Mouse (Mus musculus) G1E (cell line): ENCODE data around the gene Cflar. TPM values are rescaled to one million over a fixed set of nuclear protein-coding genes. Genes with fewer than 3 reads are reported as not detected.
A peak's percentile ranks its signal among the peaks of the same experiment; 100 is the strongest.
"Not testable (repeated sequence)": the region's sequence is repeated elsewhere in the genome, so short reads cannot be mapped to it uniquely, and the experiment has no call there.

Experiments
- ATAC-seq: 2 replicates; pipeline ENCODE4 v1.8.0; 2016; ENCODE audit warnings: mild to moderate bottlenecking; ENCODE audit not compliant: insufficient number of reproducible peaks, poor library complexity, low FRiP score, severe bottlenecking; ENCODE audit errors: extremely low read depth
- DNase-seq: peaks from one replicate; pipeline ENCODE4 v3.0.0; 2012; ENCODE audit warnings: low spot score
- H3K27me3 ChIP-seq: 2 replicates; pipeline ENCODE4 v1.6.1; 2012; ENCODE audit warnings: mild to moderate bottlenecking, low read length, inconsistent platforms; ENCODE audit not compliant: insufficient read depth
- H3K36me3 ChIP-seq: replicated peaks from 2 replicates; pipeline ENCODE3; 2012; ENCODE audit warnings: mild to moderate bottlenecking, inconsistent platforms
- H3K4me1 ChIP-seq: 2 replicates; pipeline ENCODE4 v1.6.1; 2012; ENCODE audit warnings: low read depth, low read length, inconsistent platforms, mixed read lengths; ENCODE audit not compliant: insufficient read depth
- H3K4me3 ChIP-seq: 2 replicates; pipeline ENCODE4 v1.5.1; 2012; ENCODE audit warnings: low read depth, mild to moderate bottlenecking, inconsistent platforms, low read length, moderate library complexity, mixed read lengths
- H3K9me3 ChIP-seq: replicated peaks from 2 replicates; pipeline ENCODE4 v1.6.1; 2012; ENCODE audit warnings: inconsistent platforms
- CTCF ChIP-seq: IDR thresholded peaks from 2 replicates; pipeline ENCODE4 v1.5.1; 2012; ENCODE audit warnings: low read depth, low read length, inconsistent platforms, mixed read lengths
- GATA1 ChIP-seq: IDR thresholded peaks from 2 replicates; pipeline ENCODE4 v1.6.1; 2012; ENCODE audit warnings: borderline replicate concordance, low read length, inconsistent platforms, mixed read lengths
- GATA2 ChIP-seq: IDR thresholded peaks from 2 replicates; pipeline ENCODE4 v1.6.1; 2012; ENCODE audit warnings: low read depth, low read length, inconsistent platforms, borderline replicate concordance
- POLR2AphosphoS5 ChIP-seq: IDR thresholded peaks from 2 replicates; pipeline ENCODE4 v1.6.1; 2012; ENCODE audit warnings: low read depth, low read length, inconsistent platforms; ENCODE audit not compliant: insufficient replicate concordance
- TAL1 ChIP-seq: conservative IDR thresholded peaks from 2 replicates; pipeline ENCODE4 v1.6.1; 2012; ENCODE audit warnings: low read depth, low read length, inconsistent platforms, mixed read lengths
- polyA plus RNA-seq: library from polyadenylated mRNA; stranded (reverse); fragments of >175 nt; gene quantifications from 2 replicates; pipeline ENCODE4 v1.2.3, GENCODE M21; 2012
- total RNA-seq, 2 experiments: library from RNA; stranded (forward) in 1 of 2; stranded (reverse) in 1 of 2; fragments of 200-1000 nt in 1 of 2; fragments of >200 nt in 1 of 2; fragmentation: Nextera tagmentation in 1 of 2; gene quantifications; 2 replicates each; pipeline ENCODE4 v1.2.3; 2014 to 2017

Cflar gene
- total and polyA plus RNA-seq, 3 experiments: 8.8 to 179 (median 127) TPM

DNA sequence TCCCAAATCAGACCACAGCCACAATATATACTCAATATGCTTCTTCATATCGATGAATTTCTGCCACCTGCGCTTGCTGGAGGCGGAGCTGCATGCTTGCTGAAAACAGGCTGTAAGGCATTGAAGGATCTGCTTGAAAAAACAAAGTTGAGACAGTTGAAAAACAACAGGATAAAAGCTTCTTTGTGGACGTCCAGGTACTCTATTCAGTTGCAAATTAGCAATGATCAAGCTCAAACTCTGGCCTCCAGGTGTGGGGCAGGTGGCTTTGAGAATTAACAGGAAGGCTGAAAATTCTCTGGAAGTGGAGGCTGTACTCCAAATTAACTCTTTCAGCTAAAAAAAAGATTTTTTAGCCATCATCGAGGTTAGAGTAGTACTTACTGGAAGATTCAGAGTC lies 51.3 kb downstream of the Cflar start:
- Histone ChIP-seq H3K27me3 (peaks cover 4% of the 10 kb centered on the region; the same call in 1 of the 2 replicates), H3K4me1 (no peaks in the 10 kb centered on the region; the same call in 1 of the 2 replicates), H3K9me3 (no peaks in the 10 kb centered on the region), H3K36me3 (peaks cover 25% of the 10 kb centered on the region), H3K4me3 (no peak overlapping the region)
- TF ChIP-seq TAL1 (no peak), POLR2AphosphoS5 (no peak), GATA2 (no peak), CTCF (no peak), GATA1 (no peak)
- DNase-seq (no peak), ATAC-seq (no peak)

DNA sequence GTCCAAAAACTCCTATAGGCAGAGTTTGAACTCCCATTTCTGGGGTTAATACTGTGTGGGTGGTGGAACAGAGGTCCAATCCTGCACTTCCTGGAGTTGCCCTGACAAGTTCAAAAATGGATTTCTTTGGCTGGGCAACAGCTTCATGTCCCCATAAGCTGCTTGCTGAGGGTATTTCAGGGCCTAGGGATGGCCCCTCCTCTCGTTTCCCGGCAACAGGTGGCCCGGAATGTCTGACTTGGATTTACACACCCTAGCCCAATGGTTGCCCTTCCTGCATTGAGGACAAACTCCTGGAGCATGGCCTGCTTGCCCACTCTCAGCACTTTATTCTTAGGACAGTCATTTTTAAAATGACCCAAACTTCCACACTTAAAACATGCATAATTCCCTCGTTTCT lies 55.1 kb downstream of the Cflar start:
- not testable (repeated sequence) for H3K9me3 ChIP-seq, ATAC-seq, H3K36me3 ChIP-seq, H3K4me3 ChIP-seq, DNase-seq, H3K4me1 ChIP-seq
- H3K27me3 ChIP-seq: peaks cover 12% of the 10 kb centered on the region; the same call in 1 of the 2 replicates

- no peak for TF ChIP-seq POLR2AphosphoS5
- no peak for TF ChIP-seq CTCF
- TF ChIP-seq GATA1: no peak
- no peak for TF ChIP-seq TAL1
- TF ChIP-seq GATA2: no peak
- ATAC-seq (no peak), DNase-seq (no peak)
- H3K36me3 ChIP-seq: no peaks in the 10 kb centered on the region
- peaks cover 11% of the 10 kb centered on the region for H3K4me1 ChIP-seq
- H3K4me3 ChIP-seq: no peak overlapping the region
- H3K27me3 ChIP-seq: peaks cover 12% of the 10 kb centered on the region; the same call in 1 of the 2 replicates
- no peaks in the 10 kb centered on the region for H3K9me3 ChIP-seq
Observed at GRCm38 (mm10) chr1:58769136-58769535, 57.8 kb downstream of the Cflar start.

- Histone ChIP-seq H3K4me1 (peaks cover 11% of the 10 kb centered on the region), H3K9me3 (no peaks in the 10 kb centered on the region), H3K27me3 (peaks cover 12% of the 10 kb centered on the region; the same call in 1 of the 2 replicates), H3K4me3 (no peak overlapping the region), H3K36me3 (no peaks in the 10 kb centered on the region)
- ATAC-seq (no peak), DNase-seq (no peak)
- TF ChIP-seq GATA1 (no peak), CTCF (no peak), POLR2AphosphoS5 (no peak), TAL1 (no peak), GATA2 (no peak)
Observed at GRCm38 (mm10) chr1:58769701-58770100, 58.4 kb downstream of the Cflar start.

DNA sequence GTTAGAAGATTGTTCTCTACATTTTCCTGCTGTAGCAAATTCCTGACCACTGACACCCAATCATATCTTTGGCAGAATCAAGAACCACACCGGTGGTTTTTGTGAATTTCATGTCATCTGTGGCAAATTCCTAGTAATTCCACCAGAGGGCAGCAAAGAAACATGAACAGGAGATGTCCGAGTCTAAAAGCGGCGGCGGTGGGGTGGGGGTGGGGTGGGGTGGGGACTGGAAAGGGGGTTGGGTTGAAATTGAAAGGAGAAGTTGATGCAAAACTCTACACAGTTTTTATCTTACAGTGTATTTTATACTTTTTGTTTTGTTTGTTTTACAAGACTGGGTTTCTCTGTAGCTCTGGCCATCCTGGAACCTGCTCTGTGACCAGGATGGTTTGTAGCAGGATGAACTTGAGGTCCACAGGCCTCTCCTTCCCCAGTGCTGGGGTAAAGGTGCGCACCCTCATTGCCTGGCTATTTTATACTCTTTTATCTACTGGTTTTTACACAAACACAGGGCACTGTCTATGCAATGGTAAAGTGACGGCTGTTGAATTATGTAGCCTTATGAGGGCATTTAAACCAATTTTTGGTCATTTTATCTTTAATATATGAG lies 58.9 kb downstream of the Cflar start:
- Histone ChIP-seq H3K9me3 (no peaks in the 10 kb centered on the region), H3K4me1 (peaks cover 11% of the 10 kb centered on the region), H3K36me3 (no peaks in the 10 kb centered on the region), H3K27me3 (peaks cover 12% of the 10 kb centered on the region; the same call in 1 of the 2 replicates), H3K4me3 (no peak overlapping the region)
- ATAC-seq (no peak), DNase-seq (peak; percentile 58)
- TF ChIP-seq GATA1: no peak
- peak; percentile 32 for TF ChIP-seq CTCF
- no peak for TF ChIP-seq POLR2AphosphoS5
- TF ChIP-seq GATA2: no peak
- TF ChIP-seq TAL1: no peak

- DNase-seq (no peak), ATAC-seq (no peak)
- Histone ChIP-seq H3K4me1 (peaks cover 11% of the 10 kb centered on the region), H3K27me3 (peaks cover 7% of the 10 kb centered on the region; the same call in 1 of the 2 replicates), H3K4me3 (peak overlapping the region; percentile 2; the same call in 1 of the 2 replicates), H3K9me3 (no peaks in the 10 kb centered on the region), H3K36me3 (no peaks in the 10 kb centered on the region)
- TF ChIP-seq GATA2: no peak
- no peak for TF ChIP-seq POLR2AphosphoS5
- TF ChIP-seq CTCF: no peak
- no peak for TF ChIP-seq GATA1
- no peak for TF ChIP-seq TAL1
Observed at GRCm38 (mm10) chr1:58772084-58772483, 60.8 kb downstream of the Cflar start.

GRCm38 (mm10) chr1:58773280-58773679 lies 62.0 kb downstream of the Cflar start:
- ATAC-seq: no peak
- TF ChIP-seq POLR2AphosphoS5: no peak
- no peak for TF ChIP-seq CTCF
- TF ChIP-seq GATA2: no peak
- no peak for TF ChIP-seq GATA1
- TF ChIP-seq TAL1: no peak
- Histone ChIP-seq H3K4me1 (peaks cover 11% of the 10 kb centered on the region), H3K27me3 (peaks cover 4% of the 10 kb centered on the region; the same call in 1 of the 2 replicates), H3K36me3 (no peaks in the 10 kb centered on the region), H3K9me3 (no peaks in the 10 kb centered on the region), H3K4me3 (no peak overlapping the region)
- DNase-seq: no peak
